Mouse (Mus musculus) lung, adult 2 months (tissue): ENCODE results near the gene Slc2a9. TPM values are rescaled to one million over a fixed set of nuclear protein-coding genes. Genes with fewer than 3 reads are reported as not detected.

Source experiments
- DNase-seq: peaks from one replicate; pipeline ENCODE4 v3.0.0; 2022
- H3K4me1 ChIP-seq: fragments of 200-500 bp; 2 replicates; pipeline ENCODE4 v1.6.1; 2011; ENCODE audit warnings: low read length; ENCODE audit not compliant: control insufficient read depth, insufficient read depth
- H3K4me3 ChIP-seq: fragments of 200-500 bp; replicated peaks from 2 replicates; pipeline ENCODE3; 2011; ENCODE audit warnings: low read depth, mild to moderate bottlenecking, control low read depth, low read length; ENCODE audit errors: extremely low read depth
- CTCF ChIP-seq: fragments of 200-500 bp; IDR thresholded peaks from 2 replicates; pipeline ENCODE4 v1.5.1; 2011; ENCODE audit warnings: mild to moderate bottlenecking, low read length, control low read depth; ENCODE audit not compliant: insufficient read depth
- POLR2A ChIP-seq: fragments of 200-500 bp; IDR thresholded peaks from 2 replicates; pipeline ENCODE4 v1.6.1; 2011; ENCODE audit warnings: low read depth, mild to moderate bottlenecking, control low read depth, low read length, borderline replicate concordance; ENCODE audit errors: extremely low read depth
- WGBS: fragments of 180-500 bp; shearing (Covaris S2); methylation state at CpG from one replicate; pipeline ENCODE4 v1.1.7; 2018; 5-methylcytosine and 5-hydroxymethylcytosine counted together
- polyA plus RNA-seq: library from polyadenylated mRNA; depleted of rRNA; stranded (reverse); fragments of >200 nt; gene quantifications from 2 replicates; pipeline ENCODE4 v1.2.3, GENCODE M21; 2012

The Slc2a9 gene
- polyA plus RNA-seq, 1 experiment, result 5.0 TPM

DNA sequence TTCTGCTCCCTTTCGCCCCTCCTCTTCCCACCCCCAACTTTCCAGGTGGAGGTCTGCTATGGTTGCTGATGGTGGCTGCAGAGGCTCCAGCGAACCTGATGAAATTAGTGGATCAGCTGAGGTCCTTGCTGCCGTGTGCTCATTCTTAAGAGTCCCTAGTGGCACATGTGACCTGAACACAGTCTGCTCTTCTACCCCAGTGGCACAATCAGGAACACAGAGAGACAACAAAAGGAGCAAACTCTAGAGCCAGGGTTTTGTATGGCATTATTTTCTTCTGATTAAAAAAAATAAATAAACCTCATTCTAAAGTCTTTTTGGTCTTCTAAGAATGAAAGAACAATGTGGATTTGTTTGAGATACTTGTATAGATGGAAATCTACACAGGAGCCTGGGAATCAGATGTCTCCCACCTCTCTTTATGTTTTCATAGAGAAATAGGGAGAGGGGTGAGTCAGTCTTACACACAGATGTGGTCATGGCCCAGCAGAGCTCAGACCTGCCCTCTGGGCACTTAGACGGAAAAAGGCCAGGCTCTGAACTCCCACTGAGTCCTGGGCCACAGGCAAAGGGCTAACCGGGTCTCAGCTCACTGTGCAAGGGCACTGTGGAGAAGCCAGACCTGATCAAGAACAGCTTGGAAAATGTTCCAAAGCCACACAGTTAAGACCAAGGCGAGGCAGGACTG, 1.9 kb upstream of the Slc2a9 start:
- TF ChIP-seq POLR2A, result no peak
- H3K4me1 ChIP-seq, result no peaks in the 10 kb centered on the region
- no peak overlapping the region for H3K4me3 ChIP-seq
- WGBS, result 65% methylated on average over 6 of the region's 6 CpGs
- DNase-seq, result no peak

- TF ChIP-seq CTCF, result no peak
- TF ChIP-seq POLR2A, result no peak
Observed at GRCm38 (mm10) chr5:38504116-38504515, 1.2 kb upstream of the Slc2a9 start.

DNA sequence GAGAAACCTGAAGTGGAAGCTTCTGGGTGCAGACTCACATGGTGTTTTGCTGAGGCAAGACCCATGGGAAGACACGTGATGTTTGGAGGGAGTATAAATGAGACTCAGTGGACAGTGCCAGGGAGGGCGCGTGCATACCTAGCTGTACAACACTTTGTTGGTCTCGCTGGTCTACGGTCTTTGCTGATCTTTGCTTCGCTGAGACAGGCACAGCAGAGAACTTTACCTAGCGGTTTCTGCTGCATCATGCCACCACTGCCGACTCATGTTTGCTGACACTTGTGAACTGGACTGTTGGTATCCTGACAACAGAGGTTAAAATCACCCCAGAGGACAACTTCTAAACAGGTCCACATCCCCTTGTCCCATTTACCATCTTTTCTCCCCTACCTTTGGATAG, 2.9 kb downstream of the Slc2a9 start:
- H3K4me1 ChIP-seq, result no peaks in the 10 kb centered on the region
- TF ChIP-seq POLR2A (no peak), CTCF (no peak)
- WGBS, result 86% methylated on average over 8 of the region's 8 CpGs
- H3K4me3 ChIP-seq, result no peak overlapping the region
- no peak for DNase-seq

More at GRCm38 (mm10) chr5:38504116-38504515, 1.2 kb upstream of the Slc2a9 start:
- no peak overlapping the region for H3K4me3 ChIP-seq
- H3K4me1 ChIP-seq, result no peaks in the 10 kb centered on the region
- no peak for DNase-seq
- 76% methylated on average over 1 of the region's 1 CpGs for WGBS

GRCm38 (mm10) chr5:38499316-38499811, 3.6 kb downstream of the Slc2a9 start:
- 82% methylated on average over 7 of the region's 7 CpGs for WGBS
- no peak for DNase-seq
- TF ChIP-seq POLR2A (no peak), CTCF (no peak)

DNA sequence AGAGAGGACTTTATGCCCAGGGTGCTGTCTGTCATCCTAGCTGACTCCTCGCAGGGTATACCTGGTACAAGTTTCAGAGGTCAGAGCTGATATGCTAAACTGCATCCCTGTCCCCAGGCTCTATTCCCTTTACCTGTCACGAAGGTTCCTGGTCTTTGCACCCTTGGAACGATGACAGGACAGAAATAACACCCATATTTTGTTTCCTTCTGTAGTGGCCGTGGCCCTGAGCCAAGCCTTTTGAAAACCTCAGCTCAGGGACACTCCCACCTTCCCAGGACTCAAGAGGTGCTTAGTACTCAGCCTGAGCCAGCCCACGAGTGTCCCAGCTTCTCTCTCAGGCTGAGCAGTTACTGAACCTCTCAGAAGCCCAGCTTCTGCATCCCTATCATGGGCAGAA, 4.5 kb downstream of the Slc2a9 start:
- 45% methylated on average over 5 of the region's 5 CpGs for WGBS
- TF ChIP-seq POLR2A, result no peak
- no peak for TF ChIP-seq CTCF
- no peak overlapping the region for H3K4me3 ChIP-seq
- peak; percentile 54 for DNase-seq
- no peaks in the 10 kb centered on the region for H3K4me1 ChIP-seq

More at GRCm38 (mm10) chr5:38499316-38499811, 3.6 kb downstream of the Slc2a9 start:
- Histone ChIP-seq H3K4me1 (no peaks in the 10 kb centered on the region), H3K4me3 (no peak overlapping the region)

DNA sequence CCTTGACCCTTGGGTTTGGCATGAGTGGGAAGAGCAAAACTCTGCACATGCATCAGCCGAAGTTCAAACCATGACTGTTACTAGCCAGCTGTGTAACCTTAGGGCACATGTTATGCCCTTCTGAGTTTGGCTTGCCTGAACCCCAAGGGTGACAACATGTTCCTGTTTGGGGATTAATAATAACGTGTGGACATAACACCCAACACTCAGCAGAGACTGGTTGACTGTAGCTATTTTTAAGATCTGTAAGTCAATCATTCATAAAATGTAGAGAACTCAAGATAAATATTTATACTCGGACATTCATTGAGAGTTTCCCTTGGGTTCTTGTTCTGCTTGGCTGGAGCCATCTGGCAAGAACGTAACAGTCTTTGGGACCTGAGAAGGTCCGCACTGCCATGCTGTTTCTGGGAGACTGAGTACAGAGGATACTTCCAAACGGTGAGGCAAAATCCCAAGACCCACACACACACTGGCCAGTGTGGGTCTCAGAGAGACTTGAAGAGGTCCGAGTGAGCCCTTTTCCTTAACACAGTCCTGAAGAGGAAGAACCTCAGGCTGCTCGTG, 6.4 kb downstream of the Slc2a9 start:
- no peaks in the 10 kb centered on the region for H3K4me1 ChIP-seq
- 48% methylated on average over 8 of the region's 8 CpGs for WGBS
- H3K4me3 ChIP-seq, result no peak overlapping the region
- no peak for DNase-seq
- TF ChIP-seq CTCF (no peak), POLR2A (no peak)

- WGBS, result 78% methylated on average over 6 of the region's 6 CpGs
- no peak for DNase-seq
- no peak for TF ChIP-seq CTCF
- no peak for TF ChIP-seq POLR2A
- Histone ChIP-seq H3K4me1 (no peaks in the 10 kb centered on the region), H3K4me3 (no peak overlapping the region)
Observed at GRCm38 (mm10) chr5:38493890-38494289, 9.1 kb downstream of the Slc2a9 start.

- TF ChIP-seq POLR2A (no peak), CTCF (no peak)
- Histone ChIP-seq H3K4me1 (no peaks in the 10 kb centered on the region), H3K4me3 (no peak overlapping the region)
- WGBS, result 77% methylated on average over 8 of the region's 8 CpGs
- DNase-seq, result no peak
Observed at GRCm38 (mm10) chr5:38491763-38492162, 11.2 kb downstream of the Slc2a9 start.

DNA sequence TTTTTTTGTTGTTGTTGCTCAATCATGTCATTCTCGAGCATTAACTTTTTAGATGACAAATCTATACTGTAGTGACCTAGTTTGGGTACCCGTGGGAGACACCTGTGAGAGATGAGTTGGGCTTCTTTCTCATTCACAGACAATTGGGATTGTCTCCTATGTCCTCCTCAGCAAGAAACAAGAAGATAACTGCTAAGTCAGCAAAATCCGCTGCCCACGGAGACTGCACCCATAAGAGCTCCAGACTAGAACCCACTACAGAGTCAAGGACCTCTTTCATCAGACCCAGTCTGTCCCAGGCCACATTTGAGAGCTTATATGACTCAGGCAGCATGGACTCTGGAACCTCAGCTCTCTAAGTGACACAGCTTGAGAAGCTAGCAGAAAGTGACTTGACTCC, 13.2 kb downstream of the Slc2a9 start:
- Histone ChIP-seq H3K4me3 (no peak overlapping the region), H3K4me1 (no peaks in the 10 kb centered on the region)
- no peak for TF ChIP-seq CTCF
- TF ChIP-seq POLR2A, result no peak
- no peak for DNase-seq
- 80% methylated on average over 4 of the region's 4 CpGs for WGBS
